Mouse (Mus musculus): ENCODE data around the gene Olfr904.

DNA sequence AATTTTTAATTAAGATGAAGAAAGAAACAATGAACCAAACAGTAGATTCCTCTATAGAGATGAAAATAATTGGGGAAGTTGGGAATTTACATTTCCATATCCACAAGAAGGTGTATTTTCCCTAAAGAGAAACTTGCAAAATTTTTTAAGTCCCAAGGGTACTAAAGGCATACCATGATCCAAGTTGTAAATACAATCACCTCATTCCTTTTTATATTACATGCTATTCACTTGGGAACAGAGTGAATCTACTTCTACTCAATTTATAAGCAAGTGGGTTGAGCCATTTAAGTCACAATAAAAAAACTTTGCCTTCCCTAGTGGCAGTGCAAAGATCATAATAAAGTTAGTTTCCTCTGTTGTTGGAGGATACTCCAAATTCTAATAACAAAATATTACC, at the start of gene Olfr904:
- TF ChIP-seq CTCF (IDR thresholded peaks at IDR 0.05; ENCODE audit: borderline replicate concordance, control insufficient read depth, extremely low read depth, insufficient read depth, low read length, poor library complexity) (no peak), POLR2A (IDR thresholded peaks at IDR 0.05; ENCODE audit: control insufficient read depth, extremely low read depth, insufficient read depth, low read length, poor library complexity) (no peak)

All from thymus, adult 2 months (tissue).